Mouse (Mus musculus) kidney, postnatal 0 days (tissue): Measurements from ENCODE around the gene Sec62. TPM values are rescaled to one million over a fixed set of nuclear protein-coding genes. Genes with fewer than 3 reads are reported as not detected.

Experiments used
- ATAC-seq: fragments of 200-750 bp; cut with Nextera tagmentation; replicated peaks from 2 replicates; pipeline ENCODE4 v1.8.0; 2017; ENCODE audit warnings: low read depth, moderate number of reproducible peaks, moderate TSS enrichment, moderate library complexity; ENCODE audit not compliant: low FRiP score
- DNase-seq: peaks from one replicate; pipeline ENCODE4 v3.0.0-alpha.2; 2016; ENCODE audit warnings: low spot score
- H3K27ac ChIP-seq: fragments of 300-500 bp; sonication (generic); 2 replicates; pipeline ENCODE4 v1.5.1; 2014; ENCODE audit warnings: mild to moderate bottlenecking
- H3K27me3 ChIP-seq: fragments of 300-500 bp; sonication (generic); 2 replicates; pipeline ENCODE4 v1.6.1; 2014; ENCODE audit warnings: low read length, mixed read lengths; ENCODE audit not compliant: insufficient read depth
- H3K36me3 ChIP-seq: fragments of 300-500 bp; sonication (generic); 2 replicates; pipeline ENCODE4 v1.6.1; 2014; ENCODE audit warnings: low read length, mixed read lengths; ENCODE audit not compliant: insufficient read depth
- H3K4me1 ChIP-seq: fragments of 300-500 bp; sonication (generic); replicated peaks from 2 replicates; pipeline ENCODE4 v1.6.1; 2014; ENCODE audit warnings: antibody characterized with exemption, low read length, mixed read lengths; ENCODE audit not compliant: insufficient read depth
- H3K4me2 ChIP-seq: fragments of 300-500 bp; sonication (generic); 2 replicates; pipeline ENCODE4 v1.6.1; 2014; ENCODE audit warnings: mild to moderate bottlenecking, low read length, moderate library complexity, mixed read lengths
- H3K4me3 ChIP-seq: fragments of 300-500 bp; sonication (generic); replicated peaks from 2 replicates; pipeline ENCODE4 v1.5.1; 2014; ENCODE audit warnings: low read depth, low read length
- H3K9ac ChIP-seq: fragments of 300-500 bp; sonication (generic); 2 replicates; pipeline ENCODE4 v1.6.1; 2014; ENCODE audit warnings: low read depth, low read length
- H3K9me3 ChIP-seq: fragments of 300-500 bp; sonication (generic); replicated peaks from 2 replicates; pipeline ENCODE4 v1.6.1; 2016; ENCODE audit warnings: low read length, inconsistent platforms, mixed read lengths
- CTCF ChIP-seq: IDR thresholded peaks from 2 replicates; pipeline ENCODE4 v1.5.1; 2016; ENCODE audit warnings: antibody characterized with exemption, low read depth, mild to moderate bottlenecking, moderate library complexity
- WGBS: fragments of 180-500 bp; shearing (Covaris S2); extraction: QIAGEN DNeasy Blood & Tissue Kit; methylation state at CpG from one replicate; pipeline ENCODE4 v1.1.7; 2014; 5-methylcytosine and 5-hydroxymethylcytosine counted together
- polyA plus RNA-seq: library from polyadenylated mRNA; unstranded; fragments of >200 nt; fragmentation: Nextera tagmentation; extraction: Ambion mirVana; gene quantifications from 2 replicates; pipeline ENCODE4 v1.2.1, GENCODE M21; 2015

Gene Sec62
- polyA plus RNA-seq, 1 experiment from 2014 or later = 188 TPM

DNA sequence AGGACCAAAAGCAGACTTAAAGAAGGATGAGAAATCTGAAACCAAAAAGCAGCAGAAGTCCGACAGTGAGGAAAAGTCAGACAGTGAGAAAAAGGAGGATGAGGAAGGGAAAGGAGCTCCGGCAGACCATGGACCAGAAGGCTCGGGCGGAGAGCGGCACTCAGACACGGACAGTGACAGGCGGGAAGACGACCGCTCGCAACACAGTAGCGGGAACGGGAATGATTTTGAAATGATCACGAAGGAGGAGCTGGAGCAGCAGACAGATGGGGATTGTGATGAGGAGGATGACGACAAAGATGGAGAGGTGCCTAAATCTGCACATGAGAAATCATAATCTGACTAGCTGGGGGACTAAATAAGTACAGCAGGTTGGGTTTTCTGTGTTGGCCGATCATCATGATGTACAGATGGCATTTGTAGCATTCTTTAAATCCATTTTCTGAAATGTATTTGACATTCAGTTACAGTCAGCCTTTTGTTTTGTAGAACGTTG lies 26.0 kb downstream of the Sec62 start:
- DNase-seq (no peak), ATAC-seq (no peak)
- 95% methylated on average over 16 of the region's 16 CpGs for WGBS
- Histone ChIP-seq H3K27ac (no peak overlapping the region), H3K4me2 (no peak overlapping the region), H3K4me3 (no peak overlapping the region), H3K9me3 (no peaks in the 10 kb centered on the region), H3K9ac (no peak overlapping the region), H3K4me1 (no peaks in the 10 kb centered on the region), H3K27me3 (no peaks in the 10 kb centered on the region), H3K36me3 (peaks cover 19% of the 10 kb centered on the region)
- no peak for TF ChIP-seq CTCF

DNA sequence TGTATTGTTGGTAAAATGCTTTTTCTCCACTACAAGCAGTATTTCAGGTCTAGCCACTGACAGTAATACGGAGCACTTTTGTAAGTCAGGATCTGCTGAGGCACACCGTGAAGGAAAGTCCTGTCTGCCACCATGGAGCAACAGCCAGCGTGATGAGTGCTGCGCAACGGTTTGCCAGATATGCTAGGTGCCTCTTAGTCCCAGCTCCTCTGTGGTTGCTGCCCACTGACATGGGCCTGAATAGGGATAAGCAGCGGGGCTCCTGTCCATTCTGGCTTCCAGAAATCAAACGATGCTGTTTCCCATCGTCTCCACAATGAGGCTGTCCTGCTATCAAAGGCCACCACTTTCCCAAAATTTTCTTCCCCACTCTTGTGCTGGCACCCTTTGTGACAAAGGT lies 29.5 kb downstream of the Sec62 start:
- no peak for TF ChIP-seq CTCF

DNA sequence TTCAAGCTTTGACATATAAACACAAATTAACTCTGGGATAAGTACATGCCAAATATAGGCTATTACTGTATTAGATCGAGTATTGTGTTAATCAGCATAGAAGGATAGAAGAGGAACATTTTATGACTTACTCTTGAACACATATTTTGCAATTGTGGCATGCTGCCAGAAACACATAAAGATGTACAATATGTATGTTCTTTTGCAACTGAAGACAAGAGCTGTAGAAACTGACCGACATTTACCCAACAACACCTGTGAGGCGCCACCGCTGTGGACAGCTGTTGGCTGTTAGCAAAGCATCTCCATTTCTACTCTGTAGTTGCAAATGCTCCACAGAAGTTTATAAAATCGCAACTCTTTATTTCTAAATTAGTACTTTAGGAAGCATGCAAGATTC lies 33.4 kb downstream of the Sec62 start:
- Histone ChIP-seq H3K27me3 (no peaks in the 10 kb centered on the region), H3K4me1 (no peaks in the 10 kb centered on the region), H3K4me3 (no peak overlapping the region), H3K36me3 (no peaks in the 10 kb centered on the region), H3K9ac (no peak overlapping the region), H3K9me3 (no peaks in the 10 kb centered on the region), H3K27ac (no peak overlapping the region), H3K4me2 (no peak overlapping the region)
- DNase-seq = no peak
- ATAC-seq = no peak
- TF ChIP-seq CTCF = no peak
- WGBS = 90% methylated on average over 5 of the region's 5 CpGs

More for the DNA sequence above, 29.5 kb downstream of the Sec62 start:
- no peak overlapping the region for H3K4me2 ChIP-seq
- H3K4me1 ChIP-seq = no peaks in the 10 kb centered on the region
- no peaks in the 10 kb centered on the region for H3K9me3 ChIP-seq
- WGBS = 92% methylated on average over 8 of the region's 8 CpGs
- DNase-seq (no peak), ATAC-seq (no peak)
- no peak overlapping the region for H3K9ac ChIP-seq
- no peaks in the 10 kb centered on the region for H3K27me3 ChIP-seq
- no peak overlapping the region for H3K4me3 ChIP-seq
- peaks cover 11% of the 10 kb centered on the region for H3K36me3 ChIP-seq
- no peak overlapping the region for H3K27ac ChIP-seq

- no peak for TF ChIP-seq CTCF
- DNase-seq (no peak), ATAC-seq (no peak)
- 78% methylated on average over 15 of the region's 15 CpGs for WGBS
- Histone ChIP-seq H3K27ac (no peak overlapping the region), H3K4me3 (no peak overlapping the region), H3K9me3 (no peaks in the 10 kb centered on the region), H3K9ac (no peak overlapping the region), H3K4me2 (no peak overlapping the region), H3K27me3 (no peaks in the 10 kb centered on the region), H3K36me3 (no peaks in the 10 kb centered on the region), H3K4me1 (no peaks in the 10 kb centered on the region)
Observed at GRCm38 (mm10) chr3:30831848-30832606, 39.4 kb downstream of the Sec62 start.

DNA sequence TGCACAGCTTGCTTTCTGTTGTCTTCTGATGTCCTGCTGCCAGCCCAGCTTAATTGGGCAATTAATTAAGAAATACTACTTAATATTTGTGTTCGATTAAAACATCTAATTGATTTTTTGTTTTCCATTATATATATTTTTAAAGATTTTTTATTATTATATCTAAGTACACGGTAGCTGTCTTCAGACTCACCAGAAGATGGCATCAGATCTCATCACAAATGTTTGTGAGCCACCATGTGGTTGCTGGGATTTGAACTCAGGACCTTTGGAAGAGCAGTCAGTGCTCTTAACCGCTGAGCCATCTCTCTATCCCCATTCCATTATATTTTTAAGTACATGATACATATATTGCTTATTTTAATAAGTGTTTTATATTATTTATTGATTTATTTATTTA lies 40.6 kb downstream of the Sec62 start:
- no peak overlapping the region for H3K4me3 ChIP-seq
- no peak overlapping the region for H3K27ac ChIP-seq
- TF ChIP-seq CTCF = peak; percentile 19; the same call in 1 of the 2 replicates
- no peak overlapping the region for H3K9ac ChIP-seq
- no peak overlapping the region for H3K4me2 ChIP-seq
- DNase-seq (no peak), ATAC-seq (no peak)
- no peaks in the 10 kb centered on the region for H3K27me3 ChIP-seq
- H3K9me3 ChIP-seq = no peaks in the 10 kb centered on the region
- 89% methylated on average over 3 of the region's 3 CpGs for WGBS
- H3K4me1 ChIP-seq = no peaks in the 10 kb centered on the region
- H3K36me3 ChIP-seq = no peaks in the 10 kb centered on the region

DNA sequence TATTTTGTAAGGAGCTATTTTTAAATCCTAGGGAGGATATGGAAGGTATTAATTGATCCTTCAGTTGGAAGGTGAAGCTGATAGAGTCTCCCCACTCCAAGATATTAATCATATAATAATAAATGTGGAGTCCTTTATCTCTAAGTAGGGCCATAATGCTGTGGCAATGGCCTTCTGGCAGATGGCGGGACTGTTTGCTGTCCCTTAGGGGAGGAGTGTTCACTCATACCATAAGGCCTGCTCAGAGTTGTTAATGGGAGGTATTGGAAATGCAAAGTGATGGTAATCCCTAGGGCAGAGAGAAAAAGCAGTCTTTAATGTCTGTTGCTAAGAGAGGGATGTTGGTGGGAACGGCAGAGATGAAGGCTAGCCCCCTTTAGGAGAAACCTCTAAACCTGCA lies 53.1 kb downstream of the Sec62 start:
- WGBS = 73% methylated on average over 2 of the region's 2 CpGs
- no peaks in the 10 kb centered on the region for H3K27me3 ChIP-seq

More for the DNA sequence above, 53.1 kb downstream of the Sec62 start:
- Histone ChIP-seq H3K4me3 (no peak overlapping the region), H3K36me3 (no peaks in the 10 kb centered on the region), H3K27ac (no peak overlapping the region), H3K4me1 (no peaks in the 10 kb centered on the region), H3K9me3 (no peaks in the 10 kb centered on the region), H3K9ac (no peak overlapping the region), H3K4me2 (no peak overlapping the region)
- no peak for TF ChIP-seq CTCF
- no peak for ATAC-seq
- no peak for DNase-seq
